Mouse (Mus musculus) midbrain, embryonic 16.5 days (tissue): ENCODE measurements around the gene Tns3. TPM values are rescaled to one million over a fixed set of nuclear protein-coding genes. Genes with fewer than 3 reads are reported as not detected.
A peak's percentile ranks its signal among the peaks of the same experiment; 100 is the strongest.

Source experiments
- ATAC-seq: fragments of 200-750 bp; cut with Nextera tagmentation; 2 replicates; pipeline ENCODE4 v1.8.0; 2017; ENCODE audit warnings: moderate TSS enrichment
- H3K27ac ChIP-seq: fragments of 300-500 bp; sonication (generic); 2 replicates; pipeline ENCODE4 v1.5.1; 2014; ENCODE audit warnings: mild to moderate bottlenecking, low read length, mixed read lengths
- H3K27me3 ChIP-seq: fragments of 300-500 bp; sonication (generic); 2 replicates; pipeline ENCODE4 v1.6.1; 2014; ENCODE audit warnings: low read depth, low read length, mixed read lengths; ENCODE audit not compliant: control insufficient read depth, insufficient read depth
- H3K36me3 ChIP-seq: fragments of 300-500 bp; sonication (generic); 2 replicates; pipeline ENCODE4 v1.6.1; 2014; ENCODE audit warnings: mild to moderate bottlenecking, low read length, moderate library complexity, mixed read lengths; ENCODE audit not compliant: control insufficient read depth, insufficient read depth
- H3K4me1 ChIP-seq: fragments of 300-500 bp; sonication (generic); 2 replicates; pipeline ENCODE4 v1.6.1; 2014; ENCODE audit warnings: mild to moderate bottlenecking, low read length, mixed read lengths; ENCODE audit not compliant: control insufficient read depth, insufficient read depth
- H3K4me2 ChIP-seq: fragments of 300-500 bp; sonication (generic); 2 replicates; pipeline ENCODE4 v1.6.1; 2014; ENCODE audit warnings: mild to moderate bottlenecking, low read length, mixed read lengths
- H3K4me3 ChIP-seq: fragments of 300-500 bp; sonication (generic); 2 replicates; pipeline ENCODE4 v1.5.1; 2014; ENCODE audit warnings: low read depth, mild to moderate bottlenecking, low read length, moderate library complexity, mixed read lengths
- H3K9ac ChIP-seq: fragments of 300-500 bp; sonication (generic); 2 replicates; pipeline ENCODE4 v1.6.1; 2014; ENCODE audit warnings: low read depth, low read length, mixed read lengths
- H3K9me3 ChIP-seq: fragments of 300-500 bp; sonication (generic); replicated peaks from 2 replicates; pipeline ENCODE4 v1.6.1; 2014; ENCODE audit warnings: mild to moderate bottlenecking, low read length, mixed read lengths; ENCODE audit not compliant: control insufficient read depth, poor library complexity, severe bottlenecking
- WGBS: fragments of 180-500 bp; shearing (Covaris S2); extraction: QIAGEN DNeasy Blood & Tissue Kit; methylation state at CpG from one replicate; pipeline ENCODE4 v1.1.7; 2014; 5-methylcytosine and 5-hydroxymethylcytosine counted together
- polyA plus RNA-seq: library from polyadenylated mRNA; unstranded; fragments of >200 nt; fragmentation: Nextera tagmentation; extraction: Ambion mirVana; gene quantifications from 2 replicates; pipeline ENCODE4 v1.2.1, GENCODE M21; 2015

Gene Tns3
- polyA plus RNA-seq, 1 experiment from 2014 or later, result 5.3 TPM

DNA sequence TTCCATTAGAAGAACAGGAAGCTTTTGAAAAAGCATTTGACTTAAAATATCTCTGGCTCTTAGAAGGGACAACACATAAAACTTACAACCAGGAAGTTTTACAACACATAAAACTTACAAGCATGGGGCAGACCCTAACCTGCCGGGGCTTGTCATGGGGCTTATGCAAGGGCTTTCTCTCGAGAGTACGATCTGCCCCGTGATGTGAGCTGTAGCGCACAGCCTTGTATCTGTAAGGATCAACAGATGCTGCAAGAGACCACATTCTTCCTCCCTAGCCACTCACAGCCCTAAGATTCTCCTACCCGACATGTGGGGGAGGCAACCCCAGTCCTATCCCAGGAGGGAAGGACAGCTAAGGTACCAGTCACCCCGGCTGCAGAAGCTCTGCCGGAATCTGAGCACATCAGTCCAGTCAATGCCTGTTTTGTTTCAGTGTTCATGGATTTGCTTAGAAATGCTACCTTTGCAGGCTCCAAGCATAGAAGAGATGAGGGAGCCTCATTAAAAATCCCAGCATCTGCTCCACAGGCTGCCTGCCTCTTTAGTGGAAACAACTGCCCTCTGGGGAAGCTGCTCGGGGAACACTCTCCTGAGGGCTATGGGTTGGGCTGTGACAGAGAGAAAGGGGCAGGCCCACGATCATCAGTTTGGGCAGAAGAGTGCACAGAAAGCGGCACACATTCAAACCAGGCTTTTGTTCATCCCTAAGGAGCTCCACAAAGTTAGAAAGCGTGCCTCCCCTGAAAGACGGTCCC is 196.8 kb downstream of the Tns3 start:
- ATAC-seq, result peak; percentile 54
- H3K4me3 ChIP-seq, result peak overlapping the region; percentile 46
- H3K36me3 ChIP-seq, result no peaks in the 10 kb centered on the region
- peak overlapping the region; percentile 30 for H3K27ac ChIP-seq
- H3K9ac ChIP-seq, result peak overlapping the region; percentile 71
- peak overlapping the region; percentile 92 for H3K4me2 ChIP-seq
- no peaks in the 10 kb centered on the region for H3K27me3 ChIP-seq
- WGBS, result 13% methylated on average over 13 of the region's 13 CpGs
- peaks cover 9% of the 10 kb centered on the region; the same call in 1 of the 2 replicates for H3K4me1 ChIP-seq
- H3K9me3 ChIP-seq, result no peaks in the 10 kb centered on the region

DNA sequence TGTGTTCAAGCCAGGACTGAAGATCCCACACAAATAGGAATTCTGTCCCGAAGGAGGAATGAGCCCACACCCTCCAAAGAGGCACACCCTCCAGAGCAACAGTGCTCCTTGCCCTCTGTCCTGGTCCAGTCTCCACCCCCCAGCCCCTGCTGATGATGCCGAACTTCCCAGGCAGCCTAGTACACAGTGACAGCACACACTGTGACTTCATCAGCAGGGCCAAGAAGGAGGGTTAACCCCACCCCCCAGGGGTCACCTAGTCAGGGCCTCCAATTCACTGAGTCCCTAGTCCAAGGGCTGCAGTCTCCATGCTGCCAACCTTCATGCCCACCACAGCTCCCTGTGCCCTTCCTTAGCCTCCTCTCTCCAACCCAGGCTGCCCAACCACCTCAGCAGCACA is 200.5 kb downstream of the Tns3 start:
- no peaks in the 10 kb centered on the region for H3K36me3 ChIP-seq
- no peak overlapping the region for H3K4me2 ChIP-seq
- H3K4me1 ChIP-seq, result peaks cover 9% of the 10 kb centered on the region; the same call in 1 of the 2 replicates
- WGBS, result 85% methylated on average over 2 of the region's 2 CpGs
- H3K27me3 ChIP-seq, result no peaks in the 10 kb centered on the region
- H3K9ac ChIP-seq, result no peak overlapping the region
- no peak for ATAC-seq
- H3K4me3 ChIP-seq, result no peak overlapping the region
- H3K9me3 ChIP-seq, result no peaks in the 10 kb centered on the region
- no peak overlapping the region for H3K27ac ChIP-seq

DNA sequence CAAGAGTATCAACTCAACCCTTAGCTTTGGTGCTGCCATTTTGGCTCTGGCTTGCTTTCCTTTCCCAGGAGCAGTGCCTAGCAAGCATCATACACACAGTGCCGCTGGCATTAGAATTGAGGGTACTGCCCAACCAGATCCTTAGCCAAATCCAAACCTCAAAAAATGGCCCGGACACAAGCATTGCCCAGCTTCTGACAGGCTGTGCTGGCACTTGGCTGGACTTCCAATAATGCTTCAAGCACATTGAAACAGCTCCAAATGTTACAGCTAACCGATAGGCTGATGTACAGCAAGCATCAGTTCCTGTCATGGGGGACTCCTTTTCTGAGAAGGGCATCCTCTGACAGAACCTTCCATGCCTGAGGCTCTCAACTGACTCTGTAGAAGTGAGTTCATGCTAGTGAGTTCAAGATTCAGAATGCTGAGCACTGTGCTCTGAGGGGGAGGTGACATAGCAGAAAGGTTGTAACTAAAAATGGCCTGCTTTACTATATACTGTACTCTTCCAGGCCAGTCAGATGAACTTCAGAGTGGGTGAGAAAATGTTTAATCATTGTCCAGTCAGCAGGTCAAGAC is 201.4 kb downstream of the Tns3 start:
- Histone ChIP-seq H3K4me1 (peaks cover 9% of the 10 kb centered on the region), H3K27ac (no peak overlapping the region), H3K36me3 (no peaks in the 10 kb centered on the region), H3K9me3 (no peaks in the 10 kb centered on the region), H3K4me3 (no peak overlapping the region), H3K27me3 (no peaks in the 10 kb centered on the region), H3K4me2 (no peak overlapping the region), H3K9ac (no peak overlapping the region)
- ATAC-seq, result no peak
- 87% methylated on average over 3 of the region's 3 CpGs for WGBS

DNA sequence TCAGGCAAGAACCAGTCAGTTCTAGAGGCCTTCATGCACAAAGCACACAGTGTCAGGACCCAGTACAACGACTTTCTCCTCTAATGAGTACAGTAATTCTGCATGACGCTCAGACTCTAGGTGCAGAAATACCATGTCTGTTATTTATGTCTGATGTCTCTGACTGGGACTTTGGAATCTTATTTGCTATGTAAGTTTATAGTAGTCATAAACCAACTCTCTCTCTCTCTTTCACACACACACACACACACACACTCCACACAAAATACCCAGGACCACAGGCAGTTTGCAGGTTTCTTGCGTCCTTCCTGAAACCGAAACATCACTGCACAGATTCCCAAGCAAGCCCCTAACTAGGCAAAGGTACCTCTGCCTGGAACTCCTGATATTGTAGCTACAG is 203.5 kb downstream of the Tns3 start:
- H3K9me3 ChIP-seq, result no peaks in the 10 kb centered on the region
- ATAC-seq, result no peak
- no peaks in the 10 kb centered on the region for H3K27me3 ChIP-seq
- H3K27ac ChIP-seq, result no peak overlapping the region
- WGBS, result 95% methylated on average over 4 of the region's 4 CpGs
- H3K4me2 ChIP-seq, result no peak overlapping the region
- no peak overlapping the region for H3K9ac ChIP-seq
- no peak overlapping the region for H3K4me3 ChIP-seq
- H3K36me3 ChIP-seq, result no peaks in the 10 kb centered on the region
- H3K4me1 ChIP-seq, result peaks cover 22% of the 10 kb centered on the region

DNA sequence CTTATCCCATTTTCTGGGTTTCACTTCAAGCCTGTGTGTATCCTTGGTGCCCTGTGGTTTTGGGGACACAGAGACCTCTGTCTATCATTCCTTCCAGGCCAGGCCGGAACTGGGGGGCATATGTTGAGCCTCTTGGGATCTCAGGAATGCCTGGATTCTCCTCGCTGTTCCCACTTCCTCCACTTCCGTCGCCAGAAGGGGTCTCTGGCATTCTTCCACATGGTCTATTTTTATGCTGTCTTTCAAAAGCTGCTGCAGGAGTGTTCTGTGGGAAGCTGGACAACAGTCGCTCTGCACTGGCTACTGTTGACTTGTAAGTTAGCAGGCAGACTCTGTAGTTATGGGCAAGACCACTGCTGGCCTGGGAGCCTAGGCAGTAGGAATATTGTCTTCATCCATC is 206.4 kb downstream of the Tns3 start:
- 62% methylated on average over 5 of the region's 5 CpGs for WGBS
- ATAC-seq, result no peak

DNA sequence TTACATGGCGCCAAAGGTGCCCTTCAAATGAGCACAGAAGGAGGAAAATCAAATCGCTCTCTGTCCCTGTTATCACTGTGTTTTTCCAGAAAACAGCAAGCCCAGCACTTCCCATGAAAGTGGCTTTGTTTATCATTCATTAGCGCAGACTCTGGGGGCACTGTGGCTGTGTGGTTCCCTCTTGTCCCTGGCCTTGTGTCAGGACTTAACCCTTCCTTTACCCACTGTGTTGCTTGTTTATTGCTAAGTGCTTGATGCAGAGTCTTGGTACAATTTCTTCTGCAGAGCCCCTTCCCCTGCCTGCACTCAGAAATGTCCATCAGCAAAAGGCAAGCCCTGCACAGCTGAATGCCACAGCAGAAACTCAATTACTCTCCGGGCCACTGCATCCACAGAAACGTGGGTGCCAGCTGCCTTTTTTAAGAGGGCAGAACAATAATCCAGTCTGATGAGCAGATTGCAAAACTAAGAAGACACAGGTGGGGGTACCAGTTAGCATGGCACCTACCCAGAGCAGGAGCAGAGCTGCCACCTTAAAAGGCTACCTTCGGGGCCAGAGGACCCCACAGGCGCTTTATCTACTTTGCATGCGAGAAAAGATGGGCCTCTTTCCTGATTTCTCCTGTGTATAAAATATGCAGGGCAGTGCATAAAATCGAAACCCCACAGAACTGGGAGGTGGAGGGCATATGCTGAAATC is 207.6 kb downstream of the Tns3 start:
- Histone ChIP-seq H3K36me3 (no peaks in the 10 kb centered on the region), H3K9me3 (no peaks in the 10 kb centered on the region), H3K9ac (no peak overlapping the region), H3K4me3 (no peak overlapping the region), H3K27me3 (no peaks in the 10 kb centered on the region), H3K27ac (peak overlapping the region; percentile 38), H3K4me2 (no peak overlapping the region), H3K4me1 (peaks cover 23% of the 10 kb centered on the region)
- 39% methylated on average over 9 of the region's 9 CpGs for WGBS
- ATAC-seq, result peak; percentile 54; the same call in 1 of the 2 replicates

More for the DNA sequence above, 206.4 kb downstream of the Tns3 start:
- Histone ChIP-seq H3K4me2 (no peak overlapping the region), H3K36me3 (no peaks in the 10 kb centered on the region), H3K27ac (peak overlapping the region; percentile 38; the same call in 1 of the 2 replicates), H3K9me3 (no peaks in the 10 kb centered on the region), H3K4me3 (no peak overlapping the region), H3K4me1 (peaks cover 23% of the 10 kb centered on the region), H3K27me3 (no peaks in the 10 kb centered on the region), H3K9ac (no peak overlapping the region)

GRCm38 (mm10) chr11:8455650-8456049 is 208.7 kb downstream of the Tns3 start:
- H3K27ac ChIP-seq, result no peak overlapping the region
- no peak overlapping the region for H3K9ac ChIP-seq
- H3K4me2 ChIP-seq, result no peak overlapping the region
- H3K9me3 ChIP-seq, result no peaks in the 10 kb centered on the region
- peaks cover 23% of the 10 kb centered on the region for H3K4me1 ChIP-seq
- no peak for ATAC-seq
- H3K36me3 ChIP-seq, result no peaks in the 10 kb centered on the region
- WGBS, result 85% methylated on average over 6 of the region's 6 CpGs
- H3K4me3 ChIP-seq, result no peak overlapping the region
- no peaks in the 10 kb centered on the region for H3K27me3 ChIP-seq

GRCm38 (mm10) chr11:8453252-8453651 is 211.1 kb downstream of the Tns3 start:
- WGBS, result 58% methylated on average over 6 of the region's 6 CpGs
- no peaks in the 10 kb centered on the region for H3K27me3 ChIP-seq
- peaks cover 22% of the 10 kb centered on the region for H3K4me1 ChIP-seq
- no peak overlapping the region for H3K27ac ChIP-seq
- H3K4me3 ChIP-seq, result no peak overlapping the region
- no peaks in the 10 kb centered on the region for H3K9me3 ChIP-seq
- H3K9ac ChIP-seq, result no peak overlapping the region
- ATAC-seq, result no peak
- no peak overlapping the region for H3K4me2 ChIP-seq
- peaks cover 2% of the 10 kb centered on the region; the same call in 1 of the 2 replicates for H3K36me3 ChIP-seq
